Mouse (Mus musculus) induced T-regulatory cell, adult 2 months (primary cell): ENCODE results near the gene Taf6l.

Experiments
- DNase-seq: peaks from one replicate; pipeline ENCODE4 v3.0.0-alpha.2; 2012; ENCODE audit warnings: low read depth

The Taf6l gene

DNA sequence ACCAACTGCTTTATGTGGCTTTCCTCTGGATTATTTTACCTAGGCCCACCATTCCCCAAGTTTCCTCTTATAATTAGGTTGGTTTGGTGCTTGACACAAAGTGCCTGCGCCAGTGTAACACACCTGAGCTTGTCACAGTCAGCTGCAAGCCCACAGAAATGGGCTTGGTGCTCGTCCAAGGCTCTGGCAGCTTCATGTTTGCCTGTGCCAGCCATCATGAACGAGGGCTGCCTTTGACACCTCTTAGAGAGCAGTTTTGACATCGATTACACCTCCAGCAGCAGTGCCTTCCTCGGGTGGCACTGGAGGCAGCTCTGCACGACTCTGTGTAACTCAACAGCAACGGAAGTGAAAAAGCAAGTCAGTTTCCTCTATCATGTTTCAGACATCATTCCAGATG lies 4.0 kb upstream of the Taf6l start:
- DNase-seq: no peak

DNA sequence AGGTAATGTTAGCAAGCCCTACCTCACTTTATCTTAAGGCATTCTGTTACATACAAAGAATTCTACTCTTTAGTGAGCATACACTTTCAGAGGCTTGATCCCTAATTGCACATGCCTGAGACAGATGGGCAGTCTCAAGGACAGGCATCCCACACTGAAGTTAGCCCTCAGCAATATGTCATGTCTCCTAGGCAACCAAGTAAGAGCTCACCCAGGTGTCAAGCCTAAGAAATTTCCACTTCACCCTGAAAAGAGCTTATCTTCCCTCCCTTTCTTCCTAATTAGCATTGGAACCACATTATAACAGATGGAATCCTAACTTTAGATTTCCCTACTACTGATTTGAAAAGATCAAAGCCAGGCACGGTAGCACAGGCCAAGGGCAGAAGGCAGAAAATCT lies 3.0 kb upstream of the Taf6l start:
- no peak for DNase-seq

DNA sequence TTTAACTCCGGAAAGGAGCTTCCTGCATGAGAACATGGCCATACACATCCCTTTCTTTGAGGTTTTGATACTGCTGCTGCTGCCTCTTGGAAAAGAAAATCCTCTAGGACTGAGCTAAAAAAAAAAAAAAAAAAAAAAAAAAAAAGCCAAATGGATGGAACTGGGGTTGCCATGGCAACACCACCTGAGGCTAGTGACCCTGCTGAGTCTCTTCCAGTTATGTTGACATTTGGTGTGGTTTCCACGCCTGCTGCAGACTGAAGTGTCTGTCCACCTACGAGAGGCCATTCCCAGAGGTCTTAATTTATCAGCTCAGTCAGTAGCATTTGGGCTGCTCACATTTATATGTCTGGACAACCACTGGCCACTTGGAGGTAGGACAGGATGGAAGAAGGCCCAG lies 2.3 kb upstream of the Taf6l start:
- no peak for DNase-seq

DNA sequence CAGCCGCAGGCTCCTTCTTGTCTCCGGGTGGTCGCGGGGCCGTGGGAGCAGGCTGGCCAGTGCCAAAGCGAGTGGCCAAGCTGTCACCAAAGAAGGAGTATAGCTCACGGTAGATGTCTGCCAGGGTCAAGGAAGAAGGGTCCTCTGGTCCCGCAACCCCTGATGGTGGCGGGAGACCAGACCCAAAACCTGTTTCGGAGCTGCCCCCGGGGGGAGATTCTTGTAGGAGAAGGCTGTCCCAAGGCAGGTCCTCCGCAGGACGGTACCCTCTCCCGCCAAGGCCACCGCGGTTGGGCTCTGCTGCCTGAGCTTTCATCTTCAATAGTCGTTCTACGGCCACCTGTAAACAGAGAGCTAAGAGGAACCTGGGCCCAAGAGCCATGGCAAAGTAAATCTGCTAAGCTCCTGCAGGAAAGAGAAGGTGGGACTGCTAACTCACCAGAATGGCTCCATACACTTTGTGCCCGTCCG lies 11.2 kb downstream of the Taf6l start:
- no peak for DNase-seq

DNA sequence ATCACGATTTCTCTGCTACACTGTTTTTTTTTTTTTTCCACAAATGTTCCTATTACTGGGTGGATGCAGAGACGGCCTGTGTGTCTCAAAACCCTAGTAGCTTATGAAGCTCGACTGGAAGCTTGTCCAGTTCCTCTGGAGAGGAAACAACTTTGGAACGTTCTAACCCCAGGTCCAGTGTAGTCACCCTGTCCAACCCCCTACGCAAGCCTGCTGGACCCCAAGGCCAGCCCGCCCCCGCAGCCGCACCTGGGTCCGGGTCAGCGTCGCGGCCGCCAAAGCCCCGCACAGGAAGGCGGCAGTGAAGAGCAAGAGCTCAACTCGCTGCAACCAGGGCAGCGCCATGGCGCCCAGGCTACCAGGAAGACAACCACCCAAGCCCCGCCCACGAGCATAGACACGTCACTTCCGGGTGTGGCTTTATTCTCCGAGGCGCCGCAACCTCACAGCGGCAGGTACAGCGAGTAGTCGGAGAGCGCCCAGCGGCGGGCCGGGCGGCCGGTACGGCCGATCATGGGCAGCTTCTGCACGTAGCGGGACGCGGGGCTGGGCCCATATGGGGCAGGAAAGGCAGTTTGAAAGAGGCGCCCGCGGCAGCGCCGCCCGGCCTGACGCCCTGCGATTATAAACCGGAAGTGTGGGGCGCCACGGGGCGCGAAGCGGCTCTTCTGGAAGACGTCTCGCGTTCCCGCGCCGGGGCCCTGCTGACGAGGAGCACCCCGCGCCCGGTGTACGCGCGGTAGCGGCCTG lies 12.0 kb downstream of the Taf6l start, which contains the start of gene Tmem179b:
TSS of gene Tmem179b (minus strand) at position 382 of the 750 bp plus-strand sequence.
- peak; percentile 99 for DNase-seq

DNA sequence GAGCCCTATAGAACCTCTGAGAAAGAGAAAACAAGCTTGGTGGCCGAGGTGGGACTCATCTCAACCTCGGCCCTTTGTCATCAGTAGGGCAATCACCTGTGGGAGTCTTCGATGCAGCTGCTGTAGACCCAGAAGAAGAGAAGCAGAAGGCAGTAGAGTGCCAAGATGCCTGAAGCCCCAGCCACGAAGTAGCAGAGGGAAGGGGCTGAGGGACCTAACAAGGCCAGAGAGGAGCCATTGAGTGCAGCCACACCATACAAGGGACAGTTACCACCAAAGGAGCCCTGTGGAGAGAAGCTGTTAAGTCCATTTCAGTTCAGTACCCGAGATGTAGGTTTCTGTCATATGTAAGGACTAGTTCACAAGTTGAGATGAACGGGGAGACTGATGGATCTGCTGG lies 12.8 kb downstream of the Taf6l start:
- no peak for DNase-seq

DNA sequence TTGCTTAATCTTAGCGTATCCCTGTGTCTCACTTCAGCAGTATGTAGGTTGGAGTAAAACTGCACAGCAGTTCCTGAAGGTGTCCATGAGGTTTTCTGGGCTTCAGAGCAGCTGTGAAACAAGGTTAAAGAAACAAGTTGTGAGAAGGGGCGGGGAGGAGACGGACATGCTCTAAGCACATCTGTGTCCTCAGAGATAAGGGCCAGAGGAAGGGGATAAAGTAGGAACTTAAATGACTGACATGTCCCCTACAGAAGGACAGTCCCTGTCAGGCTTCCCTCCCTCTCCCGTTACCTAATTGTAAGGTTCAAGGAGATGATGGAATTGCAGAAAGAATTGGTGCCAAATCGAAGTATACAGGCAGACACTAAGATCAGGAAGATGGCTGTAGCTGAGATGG lies 13.2 kb downstream of the Taf6l start:
- no peak for DNase-seq

DNA sequence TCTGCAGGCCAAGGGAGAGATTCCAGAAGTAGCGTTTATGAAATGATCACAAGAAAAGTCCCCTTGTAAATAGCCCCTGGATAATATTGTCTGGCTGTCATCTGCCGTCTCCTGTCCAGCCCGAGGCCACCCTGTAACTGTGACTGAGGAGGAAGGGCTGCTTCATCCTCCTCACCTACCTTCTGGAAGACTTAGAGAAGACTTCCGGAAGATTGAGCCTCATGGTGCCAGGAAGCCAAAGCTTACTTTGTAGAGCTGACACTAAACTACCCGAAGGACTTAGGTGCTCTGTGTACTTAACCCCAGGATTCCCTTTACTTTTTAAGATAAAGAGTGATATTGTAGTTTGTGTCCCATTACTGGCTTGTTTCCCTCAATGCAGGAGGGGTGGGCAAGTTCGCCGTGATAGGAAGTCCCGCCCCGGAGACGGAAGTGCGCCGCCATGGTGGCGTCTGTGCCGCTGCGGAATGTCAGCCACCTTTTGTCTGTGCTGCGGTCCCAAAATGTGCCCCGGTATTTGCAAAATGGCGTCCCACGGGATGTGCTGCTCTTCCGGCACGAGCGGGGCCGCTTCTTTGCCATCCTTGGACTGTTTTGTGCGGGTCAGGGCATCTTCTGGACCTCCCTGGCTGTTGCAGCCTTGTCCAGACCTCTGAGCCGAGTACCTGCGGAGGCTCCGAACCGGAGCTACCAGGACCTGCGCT lies 15.5 kb downstream of the Taf6l start, which contains the start of gene Tmem223:
TSS of gene Tmem223 (plus strand) at position 430 of the 704 bp plus-strand sequence.
- peak; percentile 91 for DNase-seq

DNA sequence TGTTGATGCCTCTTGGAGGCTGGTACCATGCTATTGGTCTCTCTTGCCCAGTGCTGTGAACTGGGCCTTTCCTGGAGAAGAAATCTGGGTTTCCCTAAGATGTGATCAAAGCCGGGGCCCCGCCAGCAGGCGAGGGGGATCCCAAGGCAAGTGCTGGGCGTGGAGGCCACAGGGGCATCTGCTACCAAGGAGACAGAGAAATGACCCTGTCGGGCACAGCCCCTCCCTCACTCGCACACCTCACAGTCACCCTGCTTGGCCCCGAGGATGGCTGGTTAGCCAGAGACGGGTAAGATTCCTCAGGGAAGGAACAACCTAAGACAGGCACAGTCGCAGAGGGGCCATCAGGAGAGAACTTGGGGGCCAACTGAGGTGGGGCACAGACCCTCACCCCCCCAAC lies 20.7 kb downstream of the Taf6l start:
- no peak for DNase-seq

DNA sequence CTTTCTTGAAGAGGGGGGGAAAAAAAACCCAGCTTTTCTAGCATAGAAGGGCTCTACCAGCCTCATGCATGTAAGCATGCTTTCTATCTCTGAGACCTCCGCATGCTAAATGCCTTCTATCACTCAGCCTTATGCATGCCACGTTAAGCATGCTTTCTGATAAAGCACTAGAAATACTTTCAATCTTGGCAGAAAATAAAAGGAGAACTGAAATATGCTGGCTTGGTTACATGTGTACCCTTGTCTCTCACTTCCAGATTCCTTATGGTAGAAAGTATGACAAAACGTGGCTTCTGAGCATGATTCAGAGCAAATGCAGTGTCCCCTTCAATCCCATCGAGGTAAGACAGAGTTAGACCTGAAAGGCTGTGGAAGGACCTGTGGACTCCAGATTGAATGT lies 22.9 kb downstream of the Taf6l start:
- DNase-seq: no peak

DNA sequence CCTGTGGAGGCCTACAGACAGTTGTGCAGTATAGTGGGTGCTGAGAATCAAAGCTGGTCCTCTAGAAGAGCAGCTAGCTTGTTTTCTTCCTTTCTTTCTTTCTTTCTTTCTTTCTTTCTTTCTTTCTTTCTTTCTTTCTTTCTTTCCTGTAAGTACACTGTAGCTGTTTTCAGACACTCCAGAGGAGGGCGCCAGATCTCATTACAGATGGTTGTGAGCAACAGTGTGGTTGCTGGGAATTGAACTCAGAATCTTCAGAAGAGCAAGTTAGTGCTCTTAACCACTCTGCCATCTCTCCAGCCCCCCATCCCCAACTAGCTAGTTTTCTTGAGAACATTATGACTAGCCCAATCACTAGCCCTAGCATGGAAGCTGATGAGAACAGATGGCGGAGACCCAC lies 25.5 kb downstream of the Taf6l start:
- peak; percentile 52 for DNase-seq

DNA sequence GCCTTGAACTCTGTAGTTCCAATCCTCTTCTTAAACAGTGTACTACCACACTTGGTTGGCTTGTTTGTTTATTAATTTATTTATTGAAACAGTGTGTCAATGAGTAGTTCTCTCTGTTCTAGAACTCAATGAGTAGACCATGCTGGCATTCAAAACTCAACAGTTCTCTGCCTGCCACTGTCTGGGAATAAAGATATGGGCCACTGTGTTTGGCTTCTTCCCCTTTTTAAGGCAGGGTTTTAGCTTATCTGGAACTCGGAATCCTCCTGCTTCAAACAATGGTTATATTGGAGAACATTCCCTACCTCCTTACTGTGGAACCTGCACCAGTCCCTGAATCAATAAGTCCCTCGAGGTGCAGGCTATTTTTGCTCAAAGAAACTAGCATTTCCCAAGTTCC lies 27.3 kb downstream of the Taf6l start:
- no peak for DNase-seq

DNA sequence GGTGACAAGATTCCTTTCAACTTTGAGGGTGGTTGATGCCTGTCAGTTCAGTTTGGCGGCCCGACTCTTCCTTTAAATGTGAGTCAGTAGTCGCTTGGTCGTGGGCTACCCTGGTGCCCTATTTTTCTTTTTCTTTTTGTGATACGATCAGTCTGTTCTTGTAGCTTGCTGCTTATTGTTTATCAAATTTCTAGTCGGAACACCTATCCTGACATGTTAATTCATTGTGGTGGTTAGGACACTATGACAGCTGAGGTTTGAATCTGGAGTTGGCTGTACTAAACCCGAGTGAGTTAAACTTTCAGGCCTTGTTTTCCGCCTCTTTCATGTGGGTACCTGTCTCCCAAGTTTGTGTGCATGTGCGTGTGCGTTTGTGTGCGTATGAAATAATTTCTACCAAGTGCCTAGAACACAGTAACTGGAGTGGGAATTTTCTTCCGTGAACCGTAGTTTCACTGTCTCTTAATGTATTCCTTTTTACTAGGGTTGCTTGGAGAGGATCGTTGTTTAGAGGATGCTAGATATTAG lies 28.7 kb downstream of the Taf6l start:
- DNase-seq: peak; percentile 66

DNA sequence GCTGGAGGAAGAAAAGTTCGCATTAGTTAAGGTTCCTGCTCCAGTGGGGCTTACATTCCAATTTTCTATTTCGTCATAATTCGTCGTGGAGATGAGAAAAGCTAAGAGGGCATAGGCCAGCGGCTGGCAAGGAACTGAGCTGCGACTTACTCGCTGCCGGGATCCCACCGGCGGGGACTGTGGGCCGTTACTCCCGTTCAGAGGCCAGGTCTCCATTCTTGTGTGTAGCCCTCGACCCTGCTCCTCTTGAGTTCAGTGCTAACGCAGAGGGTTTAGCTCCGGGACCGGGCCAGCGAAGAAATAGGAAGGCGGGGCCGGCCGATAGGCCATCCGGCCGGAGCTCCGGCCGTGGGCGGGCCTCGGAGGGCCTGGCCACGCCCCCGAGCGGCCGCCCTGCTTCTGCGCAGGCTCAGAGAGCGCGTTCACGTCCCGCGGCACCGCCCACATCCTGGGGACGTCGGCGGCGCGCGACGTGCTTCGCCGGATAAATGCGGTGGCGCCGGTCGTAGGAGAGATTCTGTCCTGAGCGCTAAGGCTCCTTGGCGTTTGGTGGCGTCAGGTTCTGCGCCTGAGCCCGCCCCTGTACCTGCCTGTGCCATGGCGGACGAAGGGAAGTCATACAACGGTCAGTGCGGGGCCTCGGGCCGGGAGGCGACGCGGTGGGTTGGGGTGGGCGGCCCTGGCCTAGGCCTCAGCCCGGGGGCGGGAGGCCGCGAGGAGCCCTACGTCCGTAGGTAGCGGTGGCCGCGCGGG lies 29.4 kb downstream of the Taf6l start, which contains the start of gene Nxf1:
TSS of gene Nxf1 (plus strand) at position 439 of the 753 bp plus-strand sequence.
- DNase-seq: peak; percentile 97

DNA sequence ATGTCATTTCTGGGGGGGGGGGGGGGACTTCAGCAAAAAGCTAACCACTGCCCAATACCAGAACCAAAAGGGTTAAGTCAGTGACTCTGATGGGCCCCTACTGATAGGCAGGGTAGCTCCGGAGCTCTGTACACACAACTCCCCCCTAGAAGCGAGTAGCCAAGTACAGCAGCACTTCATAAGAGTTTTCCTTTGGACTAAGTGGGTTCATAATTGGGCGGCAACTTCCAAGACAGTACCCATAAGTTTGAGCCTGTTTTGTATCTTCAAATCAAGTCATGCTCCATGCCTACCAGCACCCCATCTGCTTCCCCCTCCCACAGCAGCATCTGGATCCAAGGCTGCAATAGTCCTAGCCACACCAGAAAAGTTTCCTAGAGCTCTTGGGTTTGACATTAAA lies 30.6 kb downstream of the Taf6l start:
- no peak for DNase-seq

DNA sequence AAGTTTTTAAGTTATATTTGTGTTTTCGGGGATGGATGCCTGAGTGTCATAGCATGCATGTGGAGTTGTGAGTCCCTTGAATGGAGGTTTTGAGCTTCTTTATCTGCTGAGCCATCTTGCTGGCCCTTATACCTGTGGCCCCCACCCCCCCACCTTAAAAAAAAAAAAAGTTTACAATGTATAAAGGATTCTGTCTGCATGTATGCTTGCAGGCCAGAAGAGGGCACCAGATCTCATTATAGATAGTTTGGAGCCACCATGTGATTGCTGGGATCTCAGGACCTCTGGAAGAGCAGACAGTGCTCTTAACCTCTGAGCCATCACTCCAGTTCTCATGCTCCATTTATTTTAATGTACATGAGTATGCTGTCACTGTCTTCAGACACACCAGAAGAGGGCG lies 38.8 kb downstream of the Taf6l start:
- DNase-seq: peak; percentile 56

DNA sequence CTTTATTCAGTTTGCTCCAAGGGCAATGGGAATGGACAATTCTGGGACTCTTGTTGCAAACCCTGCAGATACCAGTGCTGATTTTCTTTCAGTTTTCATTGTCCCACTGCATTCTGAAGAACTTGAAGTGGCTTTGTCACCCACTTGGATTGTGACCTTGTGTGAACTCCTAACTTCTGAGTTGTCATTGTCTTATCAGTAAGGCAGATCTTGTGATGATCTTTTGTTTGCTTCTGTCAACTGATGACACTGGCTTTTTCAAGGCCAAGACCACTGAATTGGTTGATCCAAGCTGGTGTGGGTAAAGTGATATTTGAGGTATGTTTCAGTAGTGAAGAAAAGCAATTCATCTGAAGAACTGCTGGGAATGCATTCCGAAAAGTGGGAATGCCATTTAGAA lies 40.8 kb downstream of the Taf6l start:
- DNase-seq: no peak

DNA sequence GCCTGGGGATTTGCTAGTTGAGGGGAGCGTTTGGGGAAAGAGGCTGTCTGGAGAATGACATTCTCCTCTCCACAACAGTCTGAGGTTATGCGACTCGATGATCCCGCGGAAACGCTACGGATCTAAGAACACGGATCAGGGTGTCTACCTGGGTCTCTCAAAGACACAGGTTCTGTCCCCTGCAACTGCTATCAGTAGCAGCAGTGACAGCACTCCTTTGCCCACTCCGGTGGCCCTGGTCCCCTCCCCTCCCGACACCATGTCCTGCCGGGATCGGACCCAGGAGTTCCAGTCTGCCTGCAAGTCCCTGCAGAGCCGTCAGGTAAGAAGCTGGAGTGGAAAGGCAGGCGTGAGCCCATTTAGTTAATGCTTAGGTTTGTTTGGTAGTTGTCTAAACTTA lies 44.0 kb downstream of the Taf6l start:
- DNase-seq: no peak

DNA sequence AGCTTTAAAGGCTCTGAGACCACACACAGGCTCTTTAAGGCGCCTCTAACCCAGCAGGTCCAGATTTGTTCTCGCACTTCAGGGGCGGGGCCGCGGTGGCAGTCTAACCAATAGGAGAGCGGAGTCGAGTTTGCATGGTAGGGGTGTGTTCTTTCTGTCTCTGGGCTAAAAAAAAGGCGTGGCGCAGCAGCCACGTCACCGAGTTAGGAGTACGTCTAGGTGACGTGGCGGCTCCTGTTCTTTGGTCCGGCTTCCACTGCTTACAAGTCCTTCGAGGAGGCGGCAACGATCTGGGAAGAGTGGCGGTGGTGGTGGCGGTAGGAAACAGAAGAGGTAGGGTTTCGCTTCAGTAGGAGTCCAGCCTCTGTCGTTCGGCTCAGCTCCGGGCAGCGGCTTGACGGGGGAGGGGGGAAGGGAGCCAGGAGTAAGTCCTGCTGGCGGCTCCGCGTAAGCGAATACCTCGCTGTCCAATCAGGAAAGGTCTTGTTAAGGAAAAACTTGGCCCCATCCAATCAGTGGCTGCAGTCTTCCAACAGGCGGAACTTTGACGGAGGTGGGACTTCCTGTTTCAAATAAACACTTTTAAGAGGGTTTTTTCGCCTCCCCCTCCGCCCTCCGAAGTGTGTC lies 44.9 kb downstream of the Taf6l start, which contains the start of gene Stx5a:
TSS of gene Stx5a (plus strand) at position 171 of the 627 bp plus-strand sequence.
- DNase-seq: peak; percentile 99

DNA sequence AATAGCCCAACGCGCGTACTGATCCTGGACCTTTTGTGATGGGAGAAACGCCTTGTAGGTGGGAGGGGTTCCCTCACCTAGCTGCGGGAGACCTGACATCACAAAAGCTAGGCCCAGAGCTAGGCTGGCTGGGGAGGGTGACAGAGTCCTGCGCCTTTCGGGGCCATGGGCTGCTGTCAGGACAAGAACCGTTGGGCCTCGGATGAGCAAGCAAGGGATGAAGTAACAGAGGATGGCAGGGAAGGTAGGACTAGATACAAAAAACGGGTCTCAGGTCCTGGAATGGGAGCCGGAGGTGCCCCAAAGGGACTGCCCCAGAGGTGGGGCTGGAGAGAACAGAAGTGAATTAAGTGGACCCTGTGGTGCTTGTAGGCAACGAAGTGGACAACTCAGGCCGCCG lies 45.6 kb downstream of the Taf6l start, which contains the start of gene 1700092M07Rik:
TSS of gene 1700092M07Rik (plus strand) at position 116 of the 400 bp plus-strand sequence.
- DNase-seq: no peak

DNA sequence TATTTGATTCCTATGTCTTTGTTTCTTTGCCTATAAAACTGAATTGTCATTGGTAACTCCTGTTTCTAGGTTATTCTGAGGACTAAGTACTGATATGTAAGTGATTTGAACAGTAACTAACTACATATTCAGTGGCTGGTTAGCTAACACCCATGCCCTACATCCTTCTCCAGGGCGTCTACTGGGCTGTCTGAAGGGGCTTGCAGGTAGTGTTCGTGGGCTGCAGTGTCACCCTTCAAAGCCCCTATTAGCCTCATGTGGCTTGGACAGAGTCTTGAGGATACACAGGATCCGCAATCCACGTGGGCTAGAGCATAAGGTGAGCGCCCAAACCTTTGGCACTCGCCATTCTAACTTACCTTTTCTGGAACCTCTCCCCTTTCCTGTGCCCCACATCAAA lies 46.6 kb downstream of the Taf6l start:
- no peak for DNase-seq

DNA sequence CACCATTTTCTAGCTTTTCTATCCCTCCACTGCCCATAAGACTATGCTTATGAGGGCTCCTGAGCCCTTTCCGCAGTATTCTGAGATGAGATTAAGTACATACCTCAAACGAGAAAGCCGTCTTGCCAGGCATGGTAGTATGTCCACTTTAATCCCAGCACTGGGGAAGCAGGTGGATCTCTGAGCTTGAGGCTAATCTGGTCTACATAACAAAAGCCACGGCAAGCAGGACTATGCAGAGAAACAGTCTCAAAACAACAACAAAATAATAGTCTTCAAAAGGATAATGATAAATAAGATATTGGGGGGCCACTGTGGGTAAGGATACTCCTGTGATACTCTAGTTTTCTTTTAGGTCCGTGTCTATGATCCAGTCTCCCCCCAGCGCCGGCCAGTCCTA lies 47.3 kb downstream of the Taf6l start:
- no peak for DNase-seq
